Mouse (Mus musculus) erythroblast, embryonic 14.5 days (primary cell): ENCODE measurements around the gene Med15.

Experiments used
- GATA1 ChIP-seq: IDR thresholded peaks from 2 replicates; pipeline ENCODE4 v1.6.1; 2012; ENCODE audit warnings: low read length, inconsistent platforms, mixed read lengths
- TAL1 ChIP-seq: IDR thresholded peaks from 3 replicates; pipeline ENCODE4 v1.6.1; 2012; ENCODE audit warnings: low read length, inconsistent platforms, mixed read lengths

DNA sequence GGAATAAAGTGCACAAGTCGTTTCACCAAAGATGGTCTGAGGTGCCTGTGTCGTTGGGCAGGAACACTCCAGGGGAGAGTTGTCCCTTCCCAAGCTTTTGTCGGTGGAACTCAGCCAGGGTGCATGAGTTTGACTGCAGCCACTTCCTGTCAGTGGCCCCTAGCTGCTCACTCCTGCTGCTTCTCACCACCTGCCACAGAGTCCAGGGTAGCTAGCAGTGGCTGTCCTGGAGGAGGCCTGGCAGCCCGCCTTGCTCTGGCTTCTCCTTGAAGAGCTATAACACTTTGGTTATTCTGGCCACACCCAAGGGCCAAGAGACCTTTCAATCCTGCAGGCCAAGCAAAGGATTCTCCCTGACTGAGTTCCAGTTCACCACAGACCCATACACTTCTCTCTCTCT lies 3.5 kb upstream of the Med15 start:
- no peak for TF ChIP-seq TAL1
- TF ChIP-seq GATA1 = no peak
